Mouse (Mus musculus) midbrain, embryonic 11.5 days (tissue): Measurements from ENCODE around the gene Cyp2j8. TPM values are rescaled to one million over a fixed set of nuclear protein-coding genes. Genes with fewer than 3 reads are reported as not detected.
"Not testable (repeated sequence)": the region's sequence is repeated elsewhere in the genome, so short reads cannot be mapped to it uniquely, and the experiment has no call there.

Experiments used
- ATAC-seq: fragments of 200-750 bp; cut with Nextera tagmentation; 2 replicates; pipeline ENCODE4 v1.8.0; 2017; ENCODE audit warnings: moderate TSS enrichment, moderate library complexity; ENCODE audit not compliant: low FRiP score
- DNase-seq: peaks from one replicate; pipeline ENCODE4 v3.0.0; 2015; ENCODE audit warnings: low spot score; ENCODE audit errors: missing footprints
- H3K27ac ChIP-seq: fragments of 300-500 bp; sonication (generic); 2 replicates; pipeline ENCODE4 v1.5.1; 2014; ENCODE audit warnings: low read depth, low read length
- H3K27me3 ChIP-seq: fragments of 300-500 bp; sonication (generic); 2 replicates; pipeline ENCODE4 v1.6.1; 2014; ENCODE audit warnings: mild to moderate bottlenecking, low read length, moderate library complexity, mixed read lengths; ENCODE audit not compliant: control insufficient read depth, insufficient read depth
- H3K36me3 ChIP-seq: fragments of 300-500 bp; sonication (generic); 2 replicates; pipeline ENCODE4 v1.6.1; 2014; ENCODE audit warnings: mild to moderate bottlenecking, low read length, moderate library complexity, mixed read lengths; ENCODE audit not compliant: control insufficient read depth, insufficient read depth
- H3K4me1 ChIP-seq: fragments of 300-500 bp; sonication (generic); 2 replicates; pipeline ENCODE4 v1.6.1; 2014; ENCODE audit warnings: low read length; ENCODE audit not compliant: control insufficient read depth, insufficient read depth
- H3K4me2 ChIP-seq: fragments of 300-500 bp; sonication (generic); 2 replicates; pipeline ENCODE4 v1.6.1; 2014; ENCODE audit warnings: mild to moderate bottlenecking, moderate library complexity
- H3K4me3 ChIP-seq: fragments of 300-500 bp; sonication (generic); 2 replicates; pipeline ENCODE4 v1.5.1; 2014; ENCODE audit warnings: low read depth, low read length
- H3K9ac ChIP-seq: fragments of 300-500 bp; sonication (generic); 2 replicates; pipeline ENCODE4 v1.6.1; 2014; ENCODE audit warnings: low read length
- H3K9me3 ChIP-seq: fragments of 300-500 bp; sonication (generic); 2 replicates; pipeline ENCODE4 v1.6.1; 2016; ENCODE audit warnings: low read length; ENCODE audit not compliant: control insufficient read depth
- WGBS: fragments of 180-500 bp; shearing (Covaris S2); extraction: QIAGEN DNeasy Blood & Tissue Kit; methylation state at CpG from one replicate; pipeline ENCODE4 v1.1.7; 2014; 5-methylcytosine and 5-hydroxymethylcytosine counted together
- polyA plus RNA-seq: library from polyadenylated mRNA; unstranded; fragments of >200 nt; fragmentation: Nextera tagmentation; extraction: Ambion mirVana; gene quantifications from 2 replicates; pipeline ENCODE4 v1.2.1, GENCODE M21; 2014

Gene Cyp2j8
- not detected in 2 replicates for polyA plus RNA-seq

DNA sequence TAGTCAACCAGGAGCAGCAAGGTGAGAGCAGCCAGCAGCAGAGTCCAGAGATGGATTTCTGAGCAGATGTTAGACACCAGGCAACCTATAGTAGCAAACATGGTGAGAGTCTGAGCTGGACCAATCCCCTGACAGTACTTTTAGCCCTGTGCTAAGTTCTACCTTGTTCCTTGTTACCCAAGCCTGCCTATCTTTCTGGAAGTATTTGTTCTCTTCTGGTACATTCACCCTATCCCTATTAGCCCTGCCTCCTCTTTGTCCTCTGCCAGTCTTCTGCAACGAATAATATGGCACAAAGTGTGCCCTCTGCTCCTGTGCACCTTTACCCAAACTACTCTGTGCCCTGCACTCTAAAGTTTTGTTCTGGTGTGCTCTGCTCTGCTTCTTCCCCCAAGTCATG is at the start of gene Cyp2j8:
Cyp2j8 (minus strand) TSS at position 101 of the 400 bp plus-strand sequence.
- Histone ChIP-seq H3K27me3 (no peaks in the 10 kb centered on the region), H3K4me2 (no peak within 1 kb of the TSS), H3K27ac (no peak within 1 kb of the TSS), H3K9ac (no peak within 1 kb of the TSS), H3K36me3 (no peaks in the 10 kb centered on the region), H3K4me1 (no peaks in the 10 kb centered on the region), H3K4me3 (no peak within 1 kb of the TSS), H3K9me3 (no peaks in the 10 kb centered on the region)
- WGBS = 78% methylated on average over 1 of the region's 1 CpGs
- no peak for DNase-seq
- ATAC-seq = no peak

DNA sequence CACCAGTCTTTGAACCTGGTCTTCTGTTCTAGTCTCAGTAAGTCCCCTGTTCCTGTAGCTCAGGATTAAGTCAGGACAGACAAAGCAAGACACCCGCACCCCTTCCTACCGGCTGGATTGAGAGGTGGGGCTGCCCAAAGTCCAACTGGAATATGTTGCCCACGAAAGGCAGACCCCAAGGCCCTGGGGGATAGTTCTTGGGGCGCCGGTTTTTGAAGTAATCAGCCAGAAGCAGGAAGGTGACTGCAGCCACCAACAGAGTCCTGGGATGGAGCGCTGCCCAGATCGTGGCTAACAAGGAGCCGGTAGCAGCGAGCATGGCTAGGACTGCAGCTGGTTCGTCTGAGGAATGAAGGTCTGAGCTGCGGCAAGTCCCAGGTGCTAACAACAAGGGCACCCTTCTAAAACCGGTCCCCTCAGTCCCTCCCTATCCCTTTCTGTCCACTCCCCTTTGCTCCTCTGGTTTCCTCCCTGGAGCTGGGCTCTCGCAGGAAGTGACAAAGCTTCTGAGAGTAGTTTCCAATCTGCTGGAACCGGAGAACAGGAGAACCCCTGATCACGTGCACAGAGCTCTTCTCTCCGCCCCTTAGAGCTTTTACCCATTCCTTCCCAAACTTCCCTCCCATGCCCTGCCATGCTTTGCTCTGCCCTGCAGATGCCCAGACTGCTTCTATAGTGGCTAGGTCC is 46.1 kb upstream of the Cyp2j8 start, which contains the start of gene Cyp2j6:
Cyp2j6 (minus strand) TSS at position 529 of the 687 bp plus-strand sequence.
- DNase-seq = peak; percentile 93

DNA sequence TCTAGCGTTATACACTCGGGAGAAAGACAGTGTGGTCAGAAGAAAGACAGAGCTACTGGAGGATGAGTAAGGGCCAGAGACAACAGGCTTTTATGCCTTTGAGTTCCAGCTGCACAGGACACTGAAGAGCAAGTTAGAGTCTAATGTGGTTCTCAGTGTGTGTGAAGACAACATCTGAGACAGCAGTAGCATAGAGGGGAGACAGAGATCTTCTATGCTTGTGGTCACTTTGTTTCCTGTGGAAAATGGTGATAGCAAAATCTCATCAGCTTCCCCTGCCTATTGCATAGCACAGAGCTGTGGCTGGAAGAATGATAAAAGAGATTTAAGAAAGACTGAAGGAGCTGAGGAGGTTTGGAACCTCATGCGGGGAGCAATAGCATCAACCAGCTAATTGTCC is 44.4 kb upstream of the Cyp2j8 start:
- Histone ChIP-seq H3K4me3 (no peak overlapping the region), H3K9me3 (no peaks in the 10 kb centered on the region), H3K4me2 (no peak overlapping the region), H3K4me1 (peaks cover 3% of the 10 kb centered on the region; the same call in 1 of the 2 replicates), H3K9ac (no peak overlapping the region), H3K27ac (no peak overlapping the region), H3K27me3 (no peaks in the 10 kb centered on the region), H3K36me3 (no peaks in the 10 kb centered on the region)
- peak; percentile 69 for DNase-seq
- no peak for ATAC-seq
- 92% methylated on average over 3 of the region's 3 CpGs for WGBS

More for the DNA sequence above, 46.1 kb upstream of the Cyp2j8 start, which contains the start of gene Cyp2j6:
- H3K4me2 ChIP-seq = peak within 1 kb of the TSS; percentile 58
- H3K4me1 ChIP-seq = peaks cover 3% of the 10 kb centered on the region; the same call in 1 of the 2 replicates
- H3K27ac ChIP-seq = no peak within 1 kb of the TSS
- ATAC-seq = peak; percentile 92
- H3K4me3 ChIP-seq = peak within 1 kb of the TSS; percentile 39
- H3K36me3 ChIP-seq = no peaks in the 10 kb centered on the region
- no peaks in the 10 kb centered on the region for H3K9me3 ChIP-seq
- WGBS = 7% methylated on average over 16 of the region's 16 CpGs
- no peaks in the 10 kb centered on the region for H3K27me3 ChIP-seq
- peak within 1 kb of the TSS; percentile 76 for H3K9ac ChIP-seq

DNA sequence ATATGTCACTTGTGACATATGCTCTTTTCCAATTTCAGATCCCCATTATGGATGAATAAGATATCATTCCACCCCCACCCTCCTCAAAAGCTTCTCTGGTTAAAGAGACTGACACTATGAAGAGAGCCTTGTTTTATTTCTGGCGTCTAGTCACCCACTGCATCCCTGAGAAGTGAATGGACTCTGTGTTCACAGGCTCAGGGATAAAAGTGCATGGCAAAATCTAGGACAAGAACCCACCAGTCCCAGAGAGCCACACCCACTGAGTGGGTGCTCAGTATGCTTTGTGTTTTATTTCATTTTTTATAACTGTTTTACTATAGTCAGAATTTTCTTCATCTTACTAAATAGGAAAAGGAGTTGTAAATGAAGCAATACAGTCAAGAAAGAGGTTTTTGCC is 38.8 kb upstream of the Cyp2j8 start:
- Histone ChIP-seq H3K4me3 (no peak overlapping the region), H3K27ac (no peak overlapping the region), H3K9me3 (no peaks in the 10 kb centered on the region), H3K36me3 (no peaks in the 10 kb centered on the region), H3K4me2 (no peak overlapping the region), H3K27me3 (no peaks in the 10 kb centered on the region), H3K4me1 (no peaks in the 10 kb centered on the region), H3K9ac (no peak overlapping the region)
- WGBS = 70% methylated on average over 1 of the region's 1 CpGs
- DNase-seq (no peak), ATAC-seq (no peak)

DNA sequence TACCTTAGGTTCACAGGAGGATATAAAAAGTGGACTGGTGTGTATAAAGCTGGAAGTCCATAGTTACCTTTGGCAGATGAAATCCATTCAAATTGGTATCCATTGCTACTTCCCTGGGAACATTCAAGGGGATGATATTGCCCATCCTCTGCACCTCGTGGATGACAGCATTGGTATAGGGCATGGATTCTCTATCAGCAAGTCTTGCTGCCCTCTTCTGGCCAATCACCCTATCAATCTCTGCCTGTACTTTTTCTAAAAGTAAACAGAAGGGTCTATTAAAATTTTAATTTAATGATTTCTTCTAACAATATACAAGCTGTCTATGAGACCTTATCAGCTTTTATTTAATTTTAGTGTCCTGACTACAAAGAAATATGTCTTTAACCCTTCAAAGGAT is 18.6 kb upstream of the Cyp2j8 start:
- Histone ChIP-seq H3K27ac (no peak overlapping the region), H3K9ac (no peak overlapping the region), H3K4me3 (no peak overlapping the region), H3K9me3 (no peaks in the 10 kb centered on the region), H3K4me2 (no peak overlapping the region), H3K27me3 (no peaks in the 10 kb centered on the region), H3K36me3 (no peaks in the 10 kb centered on the region), H3K4me1 (no peaks in the 10 kb centered on the region)
- WGBS = 29% methylated on average over 1 of the region's 1 CpGs
- no peak for ATAC-seq
- DNase-seq = no peak

DNA sequence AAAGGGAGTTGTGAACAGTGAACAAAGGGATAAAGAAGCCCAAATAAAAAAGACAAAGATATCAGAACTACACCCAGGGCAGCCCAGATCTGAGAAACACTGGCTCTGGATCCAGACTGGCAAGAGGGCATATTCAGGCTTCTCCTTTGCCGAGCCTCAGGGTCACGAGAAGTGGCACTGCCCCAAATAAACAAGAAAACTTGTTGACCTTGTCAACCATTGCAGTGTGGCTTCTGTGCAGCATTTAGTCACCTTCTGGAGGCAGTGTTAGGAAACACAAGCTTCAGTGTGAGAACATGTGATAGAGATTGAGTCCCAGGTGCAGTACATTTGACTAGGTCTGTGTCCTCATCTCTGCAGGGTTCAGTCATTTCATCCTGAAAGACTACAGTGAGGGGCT is 15.1 kb upstream of the Cyp2j8 start:
- Histone ChIP-seq H3K36me3 (no peaks in the 10 kb centered on the region), H3K27me3 (no peaks in the 10 kb centered on the region), H3K9ac (no peak overlapping the region), H3K4me1 (no peaks in the 10 kb centered on the region), H3K27ac (no peak overlapping the region), H3K4me3 (no peak overlapping the region), H3K4me2 (no peak overlapping the region), H3K9me3 (no peaks in the 10 kb centered on the region)
- no peak for DNase-seq
- 79% methylated on average over 2 of the region's 2 CpGs for WGBS
- ATAC-seq = no peak

DNA sequence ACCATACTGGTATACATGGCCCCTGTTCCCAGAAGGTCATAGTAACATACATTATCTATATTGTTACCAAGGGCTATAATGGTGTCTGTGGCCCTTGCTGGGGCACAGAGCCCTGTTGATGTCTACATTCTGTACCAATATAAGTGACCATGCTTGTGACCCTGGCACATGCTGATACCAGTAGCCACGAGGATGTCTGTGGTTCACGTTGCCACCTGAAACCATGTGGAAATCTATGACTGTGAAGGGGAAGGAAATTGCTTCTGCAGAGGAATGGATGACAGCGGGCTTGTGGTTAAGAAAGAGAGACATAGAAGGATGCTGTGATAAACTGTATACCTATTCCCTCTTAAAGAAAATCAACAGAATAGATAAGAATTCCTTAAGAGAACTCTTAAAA is 2.9 kb upstream of the Cyp2j8 start:
- ATAC-seq (no peak), DNase-seq (no peak)
- WGBS = 91% methylated on average over 3 of the region's 3 CpGs
- no peaks in the 10 kb centered on the region for H3K36me3 ChIP-seq
- H3K27ac ChIP-seq = no peak overlapping the region
- no peak overlapping the region for H3K9ac ChIP-seq
- H3K9me3 ChIP-seq = no peaks in the 10 kb centered on the region
- H3K4me3 ChIP-seq = no peak overlapping the region
- H3K27me3 ChIP-seq = no peaks in the 10 kb centered on the region
- no peak overlapping the region for H3K4me2 ChIP-seq
- no peaks in the 10 kb centered on the region for H3K4me1 ChIP-seq

DNA sequence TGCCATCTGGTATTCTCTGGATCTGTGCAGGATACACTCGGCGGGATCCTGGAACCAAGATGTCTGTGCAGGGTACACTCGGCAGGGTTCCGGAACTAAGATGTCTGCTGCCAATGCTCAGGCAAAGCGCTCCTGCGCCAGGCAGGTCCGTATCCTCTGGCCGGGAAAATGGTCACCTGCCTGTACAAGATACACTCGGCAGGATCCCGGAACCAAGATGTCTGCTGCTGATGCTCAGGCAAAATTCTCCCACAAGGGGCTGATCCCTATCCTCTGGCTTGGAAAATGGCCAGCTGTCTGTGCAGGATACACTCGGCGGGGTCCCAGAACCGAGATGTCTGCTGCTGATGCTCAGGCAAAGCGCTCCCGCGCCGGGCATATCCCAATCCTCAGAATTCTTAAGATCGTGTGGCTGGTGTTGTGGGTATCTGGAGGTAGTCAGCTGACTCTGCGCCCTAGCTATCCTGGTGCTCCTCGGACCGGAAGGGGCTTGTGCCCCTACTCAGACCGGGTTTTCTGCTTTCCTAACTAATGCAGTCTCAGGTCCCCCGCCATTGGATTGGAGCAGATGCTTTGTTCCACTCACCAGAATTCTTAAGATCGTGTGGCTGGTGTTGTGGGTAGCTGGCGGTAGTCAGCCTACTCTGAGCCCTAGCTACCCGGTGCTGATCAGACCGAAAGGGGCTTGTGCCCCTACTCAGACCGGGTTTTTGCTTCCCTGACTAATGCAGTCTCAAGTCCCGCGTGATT is 43.7 kb downstream of the Cyp2j8 start:
- not testable (repeated sequence) for H3K27me3 ChIP-seq, ATAC-seq, DNase-seq, H3K4me2 ChIP-seq, H3K9me3 ChIP-seq, H3K4me3 ChIP-seq, H3K9ac ChIP-seq, H3K4me1 ChIP-seq, H3K36me3 ChIP-seq, H3K27ac ChIP-seq
- 84% methylated on average over 30 of the region's 30 CpGs for WGBS
